Mouse (Mus musculus) midbrain, embryonic 13.5 days (tissue): ENCODE measurements at regions not wholly inside any gene's neighbourhood (a gene's known extent, or its start where the extent isn't known, plus 50 kb on each side); places are given as distances from the start of the nearest gene placed in this dataset. TPM values are rescaled to one million over a fixed set of nuclear protein-coding genes. Genes with fewer than 3 reads are reported as not detected.

Experiments used
- ATAC-seq: fragments of 200-750 bp; cut with Nextera tagmentation; 2 replicates; pipeline ENCODE4 v1.8.0; 2017; ENCODE audit warnings: mild to moderate bottlenecking, moderate TSS enrichment, moderate library complexity
- H3K27ac ChIP-seq: fragments of 300-500 bp; sonication (generic); 2 replicates; pipeline ENCODE4 v1.5.1; 2015; ENCODE audit warnings: inconsistent platforms, mild to moderate bottlenecking, moderate library complexity
- H3K27me3 ChIP-seq: fragments of 300-500 bp; sonication (generic); 2 replicates; pipeline ENCODE4 v1.6.1; 2015; ENCODE audit warnings: mild to moderate bottlenecking, inconsistent platforms
- H3K36me3 ChIP-seq: fragments of 300-500 bp; sonication (generic); 2 replicates; pipeline ENCODE4 v1.6.1; 2015; ENCODE audit warnings: mild to moderate bottlenecking, inconsistent platforms
- H3K4me1 ChIP-seq: fragments of 300-500 bp; sonication (generic); replicated peaks from 2 replicates; pipeline ENCODE4 v1.6.1; 2015; ENCODE audit warnings: inconsistent platforms
- H3K4me2 ChIP-seq: fragments of 300-500 bp; sonication (generic); replicated peaks from 2 replicates; pipeline ENCODE4 v1.6.1; 2015; ENCODE audit warnings: moderate library complexity, mild to moderate bottlenecking, inconsistent platforms
- H3K4me3 ChIP-seq: fragments of 300-500 bp; sonication (generic); replicated peaks from 2 replicates; pipeline ENCODE4 v1.5.1; 2015; ENCODE audit warnings: mild to moderate bottlenecking, inconsistent platforms
- H3K9ac ChIP-seq: fragments of 300-500 bp; sonication (generic); replicated peaks from 2 replicates; pipeline ENCODE4 v1.6.1; 2015; ENCODE audit warnings: mild to moderate bottlenecking, inconsistent platforms
- H3K9me3 ChIP-seq: fragments of 300-500 bp; sonication (generic); 2 replicates; pipeline ENCODE4 v1.6.1; 2016; ENCODE audit warnings: mild to moderate bottlenecking, inconsistent platforms
- WGBS: fragments of 180-500 bp; shearing (Covaris S2); methylation state at CpG from one replicate; pipeline ENCODE4 v1.1.7; 2015; 5-methylcytosine and 5-hydroxymethylcytosine counted together
- microRNA-seq: library from miRNA; unstranded; fragments of <30 nt; microRNA quantifications from one replicate; pipeline ENCODE4, GENCODE M21; 2016

DNA sequence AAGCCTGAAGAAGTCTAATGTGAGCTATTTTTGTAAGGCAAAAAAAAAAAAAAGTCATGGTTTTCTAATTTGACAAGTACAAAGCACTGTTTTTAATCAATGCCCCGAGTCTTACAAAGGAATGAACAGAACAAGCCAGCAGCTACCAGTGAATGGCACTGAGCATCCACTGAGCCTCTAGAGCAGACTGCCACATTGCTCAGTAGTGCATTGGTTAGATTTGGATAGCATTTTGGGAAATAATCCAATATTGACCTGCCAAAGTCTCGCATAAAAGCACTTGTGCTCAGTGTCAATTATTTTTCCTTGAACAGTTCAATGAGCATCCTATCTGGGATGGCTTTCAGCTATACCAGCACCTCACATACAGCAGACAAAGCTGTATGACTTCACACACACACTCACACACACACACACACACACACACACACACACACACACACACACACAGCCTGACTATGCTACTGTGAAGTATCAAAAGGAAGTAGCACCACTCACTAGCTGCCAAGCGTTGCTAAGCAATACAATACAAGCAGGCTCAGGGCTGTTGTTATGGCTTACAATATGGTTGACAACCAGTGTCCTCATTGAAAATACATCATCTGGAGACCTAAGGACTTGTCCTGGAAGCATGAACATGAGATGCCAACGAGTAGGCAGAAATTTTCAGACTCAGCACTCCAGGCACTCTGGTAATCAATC, 717.8 kb downstream of the Bcl11a start:
- H3K27ac ChIP-seq = no peak overlapping the region
- H3K4me2 ChIP-seq = no peak overlapping the region
- ATAC-seq = peak; percentile 79
- no peak overlapping the region for H3K9ac ChIP-seq
- 0 out of 2 replicates have a peak, but pooled peaks cover 6% of the 10 kb centered on the region for H3K4me1 ChIP-seq
- no peaks in the 10 kb centered on the region for H3K36me3 ChIP-seq
- WGBS = 69% methylated on average over 4 of the region's 4 CpGs
- H3K27me3 ChIP-seq = no peaks in the 10 kb centered on the region
- no peaks in the 10 kb centered on the region for H3K9me3 ChIP-seq
- H3K4me3 ChIP-seq = no peak overlapping the region

DNA sequence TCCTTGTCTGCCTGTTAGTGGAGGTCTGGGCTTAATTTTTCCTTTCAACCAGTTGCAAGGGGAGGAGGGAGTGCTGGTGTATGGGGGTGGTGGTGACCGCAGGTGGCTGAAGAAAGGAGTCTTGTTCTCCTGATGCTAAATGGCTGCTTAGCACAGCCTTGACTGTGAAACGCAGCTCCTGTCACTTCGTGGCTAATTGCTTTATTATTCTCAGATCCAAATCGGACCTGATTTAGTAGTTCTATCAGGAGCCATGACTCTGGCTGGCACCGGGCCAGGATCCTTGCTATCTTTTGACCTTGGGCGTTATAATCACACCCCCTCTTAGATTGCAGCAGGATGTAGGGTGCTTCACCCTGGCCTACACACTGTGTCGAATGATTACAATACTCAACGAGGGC, 726.8 kb downstream of the Bcl11a start:
- 66% methylated on average over 8 of the region's 8 CpGs for WGBS
- H3K4me2 ChIP-seq = no peak overlapping the region
- H3K4me1 ChIP-seq = 0 out of 2 replicates have a peak, but pooled peaks cover 3% of the 10 kb centered on the region
- no peaks in the 10 kb centered on the region for H3K36me3 ChIP-seq
- no peak overlapping the region for H3K4me3 ChIP-seq
- no peaks in the 10 kb centered on the region for H3K27me3 ChIP-seq
- H3K9me3 ChIP-seq = no peaks in the 10 kb centered on the region
- ATAC-seq = peak; percentile 58; the same call in 1 of the 2 replicates
- H3K27ac ChIP-seq = no peak overlapping the region
- no peak overlapping the region for H3K9ac ChIP-seq

DNA sequence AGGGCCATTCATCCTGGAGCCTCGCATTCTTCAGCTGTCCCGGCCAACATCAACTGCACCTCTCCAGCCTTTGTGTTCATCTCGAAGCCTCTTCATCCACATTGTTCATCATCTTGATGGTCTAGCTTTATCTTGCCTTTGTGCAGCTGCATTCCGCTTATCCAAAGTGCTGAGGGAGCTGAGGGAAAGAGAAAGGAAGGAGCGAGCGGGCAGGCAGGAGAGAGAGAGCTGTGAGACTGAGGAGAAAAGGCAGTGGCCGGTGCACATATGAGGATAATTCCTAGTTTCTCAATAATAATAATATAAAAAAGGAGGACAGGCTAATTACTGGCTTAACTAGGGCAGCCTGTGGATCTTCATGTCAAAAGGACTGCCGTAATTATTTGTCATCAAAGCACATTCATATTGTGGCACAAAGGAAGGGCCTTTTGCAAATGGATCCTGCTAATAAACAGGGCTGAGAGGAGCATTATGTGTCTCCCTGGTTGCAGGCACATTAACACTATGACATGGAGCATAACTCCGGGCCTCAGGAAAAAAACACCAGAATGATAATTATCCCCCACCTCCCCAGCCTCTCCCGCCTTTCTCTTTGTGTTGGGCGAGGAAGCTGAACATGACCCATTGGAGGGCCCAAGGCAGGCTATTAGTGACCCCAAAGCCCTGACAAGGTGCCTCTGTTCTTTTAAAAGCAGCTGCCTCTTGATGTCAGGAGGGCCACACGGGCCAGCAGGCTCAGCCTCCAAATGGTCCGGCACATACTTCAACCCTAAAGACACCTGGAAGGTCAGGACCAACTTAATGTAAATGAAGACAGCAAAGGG, 751.9 kb downstream of the Bcl11a start:
- Histone ChIP-seq H3K27ac (peak overlapping the region; percentile 45; the same call in 1 of the 2 replicates), H3K4me2 (no peak overlapping the region), H3K9ac (no peak overlapping the region), H3K4me3 (no peak overlapping the region), H3K4me1 (peaks cover 14% of the 10 kb centered on the region), H3K9me3 (no peaks in the 10 kb centered on the region), H3K36me3 (no peaks in the 10 kb centered on the region), H3K27me3 (no peaks in the 10 kb centered on the region)
- peak; percentile 66 for ATAC-seq
- 31% methylated on average over 13 of the region's 13 CpGs for WGBS

DNA sequence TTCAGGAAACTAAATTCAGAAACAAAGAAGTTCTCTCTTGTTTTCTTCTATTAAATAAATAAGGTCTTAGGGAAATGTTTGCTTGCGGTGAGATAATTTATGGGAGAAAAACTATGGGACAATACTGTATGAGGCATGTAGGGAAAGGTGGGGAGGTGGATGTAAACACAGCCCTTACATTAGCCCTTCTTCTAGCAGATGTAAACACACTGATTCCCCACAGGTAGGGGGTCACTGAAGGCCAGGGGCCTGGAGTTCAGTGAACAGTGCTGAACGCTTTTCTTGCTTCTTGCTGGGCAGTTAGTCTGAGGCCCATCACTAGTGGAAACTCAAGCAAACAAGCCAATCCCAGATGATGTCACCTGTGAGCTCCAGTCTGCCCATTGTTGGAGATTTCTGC, 752.6 kb downstream of the Bcl11a start:
- H3K9ac ChIP-seq = no peak overlapping the region
- whole genome bisulfite sequencing = 72% methylated on average over 2 of the region's 2 CpGs
- no peaks in the 10 kb centered on the region for H3K36me3 ChIP-seq
- no peak overlapping the region for H3K4me2 ChIP-seq
- H3K9me3 ChIP-seq = no peaks in the 10 kb centered on the region
- H3K4me1 ChIP-seq = peaks cover 14% of the 10 kb centered on the region
- no peak overlapping the region for H3K4me3 ChIP-seq
- H3K27ac ChIP-seq = no peak overlapping the region
- H3K27me3 ChIP-seq = no peaks in the 10 kb centered on the region
- 0 out of 2 replicates have a peak, but pooled peaks have one; percentile 9 for ATAC-seq

DNA sequence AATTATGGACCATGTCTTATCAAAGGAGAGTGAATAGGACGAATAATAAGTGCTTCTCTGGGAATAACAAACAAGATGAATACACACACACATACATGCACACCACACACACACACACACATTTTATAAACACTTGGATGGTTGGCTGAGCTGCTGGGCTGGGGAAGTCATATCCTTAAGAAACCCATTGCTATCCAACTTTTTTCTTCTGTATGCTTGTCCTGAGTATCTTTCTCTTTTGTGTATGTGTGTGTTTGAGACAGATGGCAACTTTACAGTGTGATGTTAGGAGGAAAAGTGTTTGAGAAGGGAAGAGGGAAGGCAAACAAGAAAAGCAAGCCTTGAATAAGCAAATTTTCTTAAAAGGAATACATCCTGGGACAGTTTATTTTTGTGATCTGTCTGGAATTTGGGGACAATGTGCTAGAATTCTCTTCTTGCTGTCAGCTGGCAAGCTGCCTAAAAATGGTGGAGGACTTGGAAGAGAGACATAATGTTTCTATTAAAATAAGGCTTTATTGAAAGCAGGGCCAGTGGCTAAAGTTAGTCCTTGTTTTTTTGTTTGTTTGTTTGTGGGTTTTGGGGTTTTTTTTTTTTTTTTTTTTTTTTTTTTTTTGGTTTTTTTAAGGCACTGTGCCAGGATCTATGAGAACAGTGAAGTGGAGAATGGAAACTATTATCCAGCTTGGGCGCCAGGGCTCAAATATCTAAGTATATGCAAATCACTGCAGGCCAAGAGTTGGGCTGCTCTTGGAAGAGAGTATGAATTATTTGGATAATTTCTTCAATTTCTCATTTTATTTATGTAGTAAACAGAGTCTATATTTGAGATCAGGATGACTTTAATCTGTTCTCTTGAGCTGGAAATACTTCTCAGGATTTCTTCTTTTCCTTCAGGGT, 766.2 kb downstream of the Bcl11a start:
- Histone ChIP-seq H3K9me3 (no peaks in the 10 kb centered on the region), H3K36me3 (no peaks in the 10 kb centered on the region), H3K4me3 (no peak overlapping the region), H3K27me3 (no peaks in the 10 kb centered on the region), H3K4me1 (no peaks in the 10 kb centered on the region), H3K4me2 (no peak overlapping the region), H3K9ac (no peak overlapping the region), H3K27ac (no peak overlapping the region)
- no peak for ATAC-seq
- WGBS = 76% methylated on average over 2 of the region's 2 CpGs

DNA sequence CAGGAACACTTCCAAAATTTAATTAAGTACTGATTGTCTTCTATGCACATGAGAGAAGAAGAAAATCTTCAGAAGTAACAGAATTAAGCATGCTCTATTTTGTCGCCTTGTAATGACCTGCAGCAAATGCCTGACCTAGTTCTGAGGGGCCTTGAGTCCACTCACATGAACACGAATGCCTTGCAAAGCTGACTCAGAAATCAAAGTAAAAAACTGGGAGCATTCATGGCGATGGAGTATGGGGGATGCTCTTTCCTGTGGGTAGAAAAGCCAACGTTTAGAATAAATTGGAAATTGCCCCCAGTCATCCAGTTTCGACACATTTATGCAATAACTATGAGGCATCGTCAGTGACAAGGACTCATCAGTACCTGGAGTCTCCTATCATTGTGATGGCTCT, 779.1 kb downstream of the Bcl11a start:
- Histone ChIP-seq H3K4me3 (no peak overlapping the region), H3K9me3 (no peaks in the 10 kb centered on the region), H3K27me3 (no peaks in the 10 kb centered on the region), H3K27ac (no peak overlapping the region), H3K4me2 (no peak overlapping the region), H3K36me3 (no peaks in the 10 kb centered on the region), H3K9ac (no peak overlapping the region), H3K4me1 (no peaks in the 10 kb centered on the region)
- WGBS = 83% methylated on average over 6 of the region's 6 CpGs
- ATAC-seq = no peak

DNA sequence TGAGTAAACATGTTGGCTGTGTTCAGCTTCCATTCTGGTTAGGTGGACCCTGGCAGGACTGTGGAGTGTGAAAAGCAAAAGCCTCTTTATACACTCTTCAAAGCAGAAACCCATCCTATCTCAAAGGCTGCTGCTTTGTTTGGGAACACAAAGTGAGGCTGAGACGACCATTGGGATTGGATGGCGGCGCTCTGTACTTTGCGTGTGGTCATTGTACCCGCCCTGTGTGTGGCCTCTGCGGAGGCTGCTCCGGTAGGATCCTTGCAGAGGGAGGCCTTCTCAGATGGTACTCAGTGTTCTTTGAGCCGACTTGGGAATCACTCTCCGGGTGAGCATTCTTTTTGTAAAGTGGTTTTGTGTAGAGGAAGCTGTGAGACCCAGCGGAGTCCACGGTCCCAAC, 786.8 kb downstream of the Bcl11a start:
- no peak overlapping the region for H3K4me3 ChIP-seq
- no peaks in the 10 kb centered on the region for H3K36me3 ChIP-seq
- H3K27me3 ChIP-seq = 0 out of 2 replicates have a peak, but pooled peaks cover 3% of the 10 kb centered on the region
- no peaks in the 10 kb centered on the region for H3K9me3 ChIP-seq
- H3K9ac ChIP-seq = no peak overlapping the region
- no peaks in the 10 kb centered on the region for H3K4me1 ChIP-seq
- ATAC-seq = no peak
- no peak overlapping the region for H3K4me2 ChIP-seq
- WGBS = 35% methylated on average over 11 of the region's 11 CpGs
- no peak overlapping the region for H3K27ac ChIP-seq

DNA sequence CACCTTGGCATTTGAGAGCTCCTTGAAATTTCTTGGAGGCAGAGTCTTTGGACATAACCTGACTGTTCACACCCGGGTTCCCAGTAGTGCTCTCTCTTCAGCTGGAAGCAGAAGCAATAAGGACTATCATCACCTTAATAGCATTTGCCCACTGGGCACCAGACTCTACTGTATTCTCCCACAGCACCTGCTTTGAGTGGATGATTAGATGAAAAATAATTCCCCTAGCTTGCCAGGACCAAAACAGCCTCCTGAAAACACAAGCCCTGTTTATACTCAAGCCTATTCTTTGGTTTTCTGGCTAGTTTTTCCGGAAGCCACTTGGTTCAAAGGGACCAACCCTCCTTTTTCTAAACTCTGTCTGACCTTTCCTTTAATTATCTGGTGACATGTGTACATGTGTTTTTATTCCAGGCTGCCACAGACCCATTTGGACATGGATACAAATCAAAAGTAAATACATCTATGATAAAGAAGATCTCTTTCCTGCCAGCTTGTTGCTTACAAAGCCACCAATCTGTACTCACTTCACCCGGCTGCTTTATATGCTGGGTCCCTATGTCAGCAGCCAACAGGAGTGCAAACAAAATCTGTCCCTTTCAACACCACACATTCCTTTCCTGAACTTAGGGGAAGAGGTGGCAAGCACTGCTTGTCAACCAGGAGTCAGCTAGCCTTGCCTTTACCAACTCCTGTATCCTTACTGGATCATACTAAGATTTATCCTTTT, 787.4 kb downstream of the Bcl11a start:
- Histone ChIP-seq H3K27ac (no peak overlapping the region), H3K27me3 (0 out of 2 replicates have a peak, but pooled peaks cover 3% of the 10 kb centered on the region), H3K4me3 (no peak overlapping the region), H3K9me3 (no peaks in the 10 kb centered on the region), H3K36me3 (no peaks in the 10 kb centered on the region), H3K4me1 (no peaks in the 10 kb centered on the region), H3K4me2 (no peak overlapping the region), H3K9ac (no peak overlapping the region)
- no peak for ATAC-seq
- WGBS = 67% methylated on average over 3 of the region's 3 CpGs

Small RNAs in the stretch of these regions (microRNA-seq; reads per million reads assigned to microRNA genes)
- gene Gm25507 = not detected
